In genomic region chr7:64709520-64710262, GRCm38 (mm10) we compare ENCODE assay signal across 8 mouse cellular contexts.
DNase-seq lines count a peak whose midpoint lies in the region; ATAC-seq lines count a peak whose summit lies in the region.
"Had no signal": no experiment of that assay in that cellular context is flagged by ENCODE, and none has a peak within 500 bp of the region (broad histone marks: within the 10 kb centered on the region; RNA-seq: fewer than 3 reads in every experiment).

No protein-coding gene starts in this region.

- H3K27ac ChIP-seq in hindbrain, embryonic 10.5 days: no peak overlapping the region
- H3K27ac ChIP-seq in neural tube, embryonic 14.5 days (ENCODE audit: low read depth, low read length): no peak overlapping the region

- H3K36me3 ChIP-seq in hindbrain, embryonic 10.5 days: no peaks in the 10 kb centered on the region
- H3K36me3 ChIP-seq in neural tube, embryonic 14.5 days (ENCODE audit: control insufficient read depth, insufficient read depth, low read length): no peaks in the 10 kb centered on the region

- peak; percentile 76 for ATAC-seq in neural tube, embryonic 14.5 days (ENCODE audit: low read depth)

- H3K27me3 ChIP-seq in hindbrain, embryonic 10.5 days (ENCODE audit: insufficient read depth, poor library complexity, severe bottlenecking): no peaks in the 10 kb centered on the region
- H3K27me3 ChIP-seq in neural tube, embryonic 14.5 days (ENCODE audit: control insufficient read depth, insufficient read depth, low read length): no peaks in the 10 kb centered on the region

- H3K4me3 ChIP-seq in hindbrain, embryonic 10.5 days: no peak overlapping the region
- no peak overlapping the region for H3K4me3 ChIP-seq in neural tube, embryonic 14.5 days (ENCODE audit: low read depth, low read length)

- WGBS in hindbrain, embryonic 10.5 days: 89% methylated on average over 13 of the region's 13 CpGs
- WGBS in neural tube, embryonic 14.5 days: 81% methylated on average over 13 of the region's 13 CpGs

- H3K4me1 ChIP-seq in hindbrain, embryonic 10.5 days (replicated peaks): no peaks in the 10 kb centered on the region
- H3K4me1 ChIP-seq in neural tube, embryonic 14.5 days (ENCODE audit: control insufficient read depth, insufficient read depth, low read length): no peaks in the 10 kb centered on the region

- intact Hi-C loops in left cerebral cortex, postnatal 14 days (cut with DNase I): no loop called here

- peak; percentile 63 to 75 for DNase-seq in left cerebral cortex, adult 18-20 months (ENCODE audit: low spot score in 2 of 2)
- no peak for DNase-seq in left cerebral cortex, postnatal 14 days (ENCODE audit: low spot score in 2 of 2)
- peak; percentile 63 for DNase-seq in cerebellum, adult 8-10 months
- peak; percentile 9 for DNase-seq in hindbrain, embryonic 10.5 days (ENCODE audit: low spot score)
- DNase-seq in urinary bladder, postnatal 25 days (ENCODE audit: low spot score): no peak
- DNase-seq in thymus, adult 18-20 months: no peak
- DNase-seq: layer of hippocampus, postnatal 36 days had no signal

- no peak overlapping the region for H3K4me2 ChIP-seq in neural tube, embryonic 14.5 days (ENCODE audit: low read depth, low read length)

- no peak overlapping the region for H3K9ac ChIP-seq in neural tube, embryonic 14.5 days (replicated peaks; ENCODE audit: low read depth, low read length)

- H3K9me3 ChIP-seq in hindbrain, embryonic 10.5 days: no peaks in the 10 kb centered on the region
- H3K9me3 ChIP-seq in neural tube, embryonic 14.5 days (ENCODE audit: control insufficient read depth, low read length): no peaks in the 10 kb centered on the region

Comparison
In these comparisons a context has a peak if more than half of its experiments do, and no peak if none do; other contexts are left out.
1. DNase-seq: peak in left cerebral cortex, adult 18-20 months (2 of 2), cerebellum, adult 8-10 months (single experiment) and hindbrain, embryonic 10.5 days (single experiment); none in left cerebral cortex, postnatal 14 days (0 of 2), urinary bladder, postnatal 25 days (single experiment) and thymus, adult 18-20 months (0 of 2).